Mouse (Mus musculus) central nervous system, embryonic 14 days (tissue): ENCODE data around the gene Spata32. TPM values are rescaled to one million over a fixed set of nuclear protein-coding genes. Genes with fewer than 3 reads are reported as not detected.

Experiments used
- polyA plus RNA-seq: library from polyadenylated mRNA; depleted of rRNA; stranded (reverse); fragments of >200 nt; gene quantifications from 2 replicates; pipeline ENCODE4 v1.2.3, GENCODE M21; 2012; rRNA removed

Gene Spata32
- polyA plus RNA-seq: 0.45 and 0.64 TPM in 2 replicates

GRCm38 (mm10) chr11:103217790-103218516 lies at the start of gene Spata32:
Spata32 (minus strand) TSS chr11:103218432.

GRCm38 (mm10) chr11:103267346-103268219 lies 49.4 kb upstream of the Spata32 start, which contains the start of gene Map3k14:
Map3k14 (minus strand) TSS chr11:103267472.

GRCm38 (mm10) chr11:103208458-103208857 lies 9.8 kb downstream of the Spata32 start, which contains the start of gene 1700023F06Rik:
1700023F06Rik (minus strand) TSS chr11:103208558.

GRCm38 (mm10) chr11:103170494-103171285 lies 47.5 kb downstream of the Spata32 start, which contains the start of gene Fmnl1:
Fmnl1 (plus strand) TSS chr11:103171107.

Other genes starting within 250 kb of the Spata32 start
- 35.1 and 36.0 TPM in 2 replicates for gene Nmt1, start 190.2 kb downstream of the Spata32 start, polyA plus RNA-seq
- gene Dcakd, start 190.1 kb downstream of the Spata32 start, polyA plus RNA-seq: 202 and 211 TPM in 2 replicates
- 2.6 and 3.8 TPM in 2 replicates for gene Plcd3, start 116.8 kb downstream of the Spata32 start, polyA plus RNA-seq
- 8.2 and 8.7 TPM in 2 replicates for gene Acbd4, start 116.8 kb downstream of the Spata32 start, polyA plus RNA-seq
- gene Hexim1, start 102.2 kb downstream of the Spata32 start, polyA plus RNA-seq: 17.3 and 19.5 TPM in 2 replicates
- gene Hexim2, start 86.0 kb downstream of the Spata32 start, polyA plus RNA-seq: 11.7 and 14.4 TPM in 2 replicates
- gene Fmnl1, start 47.3 kb downstream of the Spata32 start, polyA plus RNA-seq: 14.6 and 18.3 TPM in 2 replicates
- gene 1700023F06Rik, start 9.9 kb downstream of the Spata32 start, polyA plus RNA-seq: 1.2 and 1.7 TPM in 2 replicates
- 6.1 and 7.1 TPM in 2 replicates for gene Map3k14, start 49.0 kb upstream of the Spata32 start, polyA plus RNA-seq
- gene Arhgap27, start 145.3 kb upstream of the Spata32 start, polyA plus RNA-seq: 6.7 and 7.9 TPM in 2 replicates
- gene Plekhm1, start 194.3 kb upstream of the Spata32 start, polyA plus RNA-seq: 13.9 and 14.4 TPM in 2 replicates